Mouse (Mus musculus): Measurements from ENCODE around the gene Pdgfb. TPM values are rescaled to one million over a fixed set of nuclear protein-coding genes. Genes with fewer than 3 reads are reported as not detected.
A peak's percentile ranks its signal among the peaks of the same experiment; 100 is the strongest.

The Pdgfb gene
- total RNA-seq (2021) = 10 to 100 TPM; 31.3 to 32.4 TPM

DNA sequence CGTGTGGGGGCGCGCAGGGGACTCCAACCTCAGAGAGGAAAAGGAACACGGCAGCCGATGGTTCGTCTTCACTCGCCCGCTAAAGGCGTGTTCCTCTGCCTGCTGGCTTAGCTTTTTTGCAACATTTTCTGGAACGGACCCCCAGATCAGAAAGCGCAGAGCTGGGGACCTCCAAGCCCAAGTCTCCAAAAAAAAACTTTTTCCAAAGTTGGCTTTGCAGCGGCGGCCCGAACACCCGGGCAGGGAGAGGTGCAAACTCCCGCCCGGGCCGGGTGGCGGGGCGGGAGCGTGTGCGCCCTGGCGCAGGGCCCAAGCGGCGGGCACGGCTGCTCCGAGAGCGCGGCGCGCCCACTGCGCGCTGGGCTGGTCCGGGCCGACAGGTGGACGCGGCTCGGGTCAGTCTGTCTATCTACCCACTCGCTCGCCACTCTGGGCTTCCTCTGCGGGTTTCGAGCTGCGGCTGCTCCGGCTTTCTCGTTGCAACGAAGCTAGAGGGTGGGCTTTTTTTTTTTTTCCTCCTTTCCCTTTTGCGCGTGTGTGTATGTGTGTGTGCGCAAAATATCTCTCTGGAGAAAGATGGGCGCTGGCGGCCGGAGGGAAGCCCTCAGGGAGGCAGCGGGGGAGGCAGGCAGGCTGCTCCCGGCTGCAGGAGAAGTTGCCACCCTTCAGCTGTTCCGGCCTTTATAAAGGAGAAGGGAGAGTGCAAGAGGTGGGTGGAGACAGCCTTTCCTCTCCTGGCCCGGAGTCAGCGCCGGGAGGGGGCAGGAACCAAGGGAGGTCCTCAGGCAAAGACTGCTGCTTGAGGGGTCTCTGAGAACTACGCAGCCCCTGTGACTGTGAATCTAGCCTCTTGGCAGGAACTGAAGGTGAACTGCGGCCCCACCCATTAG is at the start of gene Pdgfb:
Gene Pdgfb, minus strand, starts transcription at position 657 of the 890 bp plus-strand sequence.
- intact Hi-C loops (cut with DNase I) = loop anchor here (2.0 to 10.0 kb wide), 3 partner anchors 68 to 250 kb away; partner anchors contain the start of genes Cbx6 and Npcd
- peak; percentile 69 to 76 for DNase-seq (ENCODE audit: low spot score in 2 of 2)

DNA sequence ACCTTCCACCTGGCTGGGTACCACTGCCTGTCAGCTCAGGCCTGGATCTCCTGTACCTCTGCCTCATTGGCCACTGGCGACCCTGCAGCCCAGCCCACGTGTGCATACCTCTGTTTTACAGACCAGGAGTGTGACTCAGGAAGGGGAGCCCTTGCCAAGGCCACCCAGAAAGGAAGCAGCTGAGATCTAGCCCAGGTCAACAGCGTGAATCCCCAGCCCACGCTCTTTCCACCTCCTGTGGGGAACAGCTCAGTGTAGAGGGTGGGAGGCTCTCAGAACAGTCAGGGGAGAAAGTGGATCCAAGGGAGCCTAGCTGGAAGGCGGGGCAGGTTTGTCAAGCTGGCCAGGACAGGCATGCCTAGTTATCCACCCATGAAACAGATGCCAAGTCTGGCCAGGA is 48.0 kb upstream of the Pdgfb start:
- DNase-seq (ENCODE audit: low spot score in 2 of 2) = no peak
- intact Hi-C loops (cut with DNase I) = no loop called here

DNA sequence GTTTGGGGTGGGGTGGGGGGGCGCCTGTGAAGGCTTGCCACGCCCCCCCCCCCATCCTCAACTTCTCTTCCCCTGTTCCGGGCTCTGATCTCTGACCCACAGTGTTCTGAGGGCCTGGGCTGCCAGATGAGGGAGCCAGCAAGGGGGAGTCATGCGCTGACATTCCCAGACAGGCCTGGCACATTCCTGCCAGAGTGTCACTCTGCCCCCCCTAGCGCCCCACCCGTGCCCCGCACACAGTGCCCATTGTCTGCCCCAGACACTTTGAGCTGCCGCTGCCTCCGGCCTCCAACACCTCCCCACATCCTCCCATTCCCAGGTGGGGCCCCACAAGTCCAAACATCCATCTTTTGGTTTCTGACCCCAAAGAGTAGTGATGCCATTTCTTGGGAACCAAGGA is 47.6 kb upstream of the Pdgfb start:
- intact Hi-C loops (cut with DNase I) = no loop called here
- DNase-seq (ENCODE audit: low spot score in 2 of 2) = no peak

DNA sequence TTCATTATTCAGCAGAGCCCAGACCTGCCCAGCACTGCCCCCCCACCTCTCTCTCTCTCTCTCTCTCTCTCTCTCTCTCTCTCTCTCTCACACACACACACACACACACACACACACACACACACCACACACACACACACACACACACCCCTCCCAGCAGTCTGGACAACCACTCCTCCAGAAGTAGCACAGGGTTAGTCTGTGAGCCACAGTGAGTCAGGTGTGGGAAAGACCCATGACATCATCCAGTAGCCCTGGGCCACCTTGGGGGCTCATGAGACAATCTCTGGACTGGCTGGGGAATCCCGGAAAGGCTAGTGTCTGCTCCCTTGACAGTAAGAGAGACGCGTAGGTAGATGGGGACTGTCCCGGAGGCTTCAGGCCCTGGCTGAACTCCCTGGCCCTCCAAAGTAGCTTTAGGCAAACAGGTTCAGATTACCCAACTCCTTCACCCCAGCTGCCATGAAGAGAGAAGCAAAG is 46.3 kb upstream of the Pdgfb start:
- intact Hi-C loops (cut with DNase I) = no loop called here
- DNase-seq (ENCODE audit: low spot score in 2 of 2) = no peak

DNA sequence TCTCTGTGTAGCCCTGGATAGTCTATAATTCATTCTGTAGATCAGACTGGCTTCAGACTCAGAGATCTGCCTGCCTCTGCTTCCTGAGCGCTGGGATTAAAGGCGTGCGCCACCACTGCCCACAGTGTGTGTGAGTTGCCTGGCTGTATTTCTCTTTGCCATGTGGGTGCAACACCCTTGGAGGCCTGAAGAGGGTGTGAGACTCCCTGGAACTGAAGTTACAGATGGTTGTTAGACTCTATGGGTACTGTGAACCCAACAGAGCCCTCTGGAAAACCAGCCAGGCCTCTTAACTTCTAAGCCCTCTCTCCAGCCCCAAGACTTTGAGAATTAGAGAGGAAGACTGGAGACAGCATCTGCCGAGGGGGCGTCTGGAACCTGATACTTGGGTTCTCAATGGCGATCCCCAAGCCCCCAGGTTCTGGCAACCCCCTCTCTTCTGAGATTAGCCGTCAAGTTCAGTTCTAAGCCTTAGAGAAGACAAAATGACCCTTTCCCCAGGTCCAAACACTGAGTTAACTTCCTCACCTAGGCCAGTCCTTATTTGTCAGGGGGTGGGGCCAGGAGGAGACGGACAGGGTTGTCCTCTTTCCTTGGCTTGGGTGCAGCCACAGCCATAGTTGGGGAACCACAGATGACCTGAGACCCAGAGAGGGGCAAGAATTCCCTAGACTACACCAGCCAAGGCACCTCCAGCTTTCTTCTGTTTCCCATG is 45.7 kb upstream of the Pdgfb start:
- no peak for DNase-seq (ENCODE audit: low spot score in 2 of 2)
- intact Hi-C loops (cut with DNase I) = no loop called here

DNA sequence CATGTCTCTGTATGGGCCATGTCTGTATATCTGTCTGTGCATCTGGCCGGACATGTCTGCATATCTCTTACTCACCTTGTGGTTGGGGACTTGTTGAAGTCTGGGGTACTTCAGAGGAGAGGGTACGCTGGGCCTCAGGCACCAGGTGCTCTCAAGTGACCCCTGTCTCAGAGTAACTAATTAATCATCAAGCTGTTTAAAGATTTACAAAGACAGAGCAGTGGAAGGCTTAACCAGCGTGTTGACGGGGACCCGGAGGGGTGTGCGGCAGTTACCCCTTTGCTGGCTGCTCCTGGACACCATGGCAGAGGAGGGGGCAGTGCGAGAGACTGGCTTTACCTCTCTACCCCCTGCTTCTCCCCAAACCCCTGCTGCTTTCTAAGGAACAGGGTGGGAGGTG is 44.8 kb upstream of the Pdgfb start:
- DNase-seq (ENCODE audit: low spot score in 2 of 2) = no peak
- intact Hi-C loops (cut with DNase I) = no loop called here

DNA sequence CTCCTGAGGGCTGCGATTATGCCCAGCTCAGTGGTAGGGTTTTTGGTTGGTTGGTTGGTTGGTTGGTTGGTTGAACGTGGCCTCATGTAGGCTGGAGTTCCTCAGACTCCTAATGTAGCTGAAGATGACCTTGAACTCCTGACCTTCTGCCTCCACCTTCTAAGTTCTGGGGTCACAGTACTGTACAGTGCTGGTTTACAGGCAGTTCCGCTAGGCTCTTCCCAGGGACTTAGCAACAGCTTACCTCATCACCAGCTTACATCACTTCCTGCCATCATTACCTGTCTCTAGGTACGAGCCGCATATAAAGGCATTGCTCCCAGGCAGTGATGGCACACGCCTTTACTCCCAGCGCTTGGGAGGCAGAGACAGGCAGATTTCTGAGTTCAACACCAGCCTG is 43.4 kb upstream of the Pdgfb start:
- no peak for DNase-seq (ENCODE audit: low spot score in 2 of 2)
- intact Hi-C loops (cut with DNase I) = no loop called here

DNA sequence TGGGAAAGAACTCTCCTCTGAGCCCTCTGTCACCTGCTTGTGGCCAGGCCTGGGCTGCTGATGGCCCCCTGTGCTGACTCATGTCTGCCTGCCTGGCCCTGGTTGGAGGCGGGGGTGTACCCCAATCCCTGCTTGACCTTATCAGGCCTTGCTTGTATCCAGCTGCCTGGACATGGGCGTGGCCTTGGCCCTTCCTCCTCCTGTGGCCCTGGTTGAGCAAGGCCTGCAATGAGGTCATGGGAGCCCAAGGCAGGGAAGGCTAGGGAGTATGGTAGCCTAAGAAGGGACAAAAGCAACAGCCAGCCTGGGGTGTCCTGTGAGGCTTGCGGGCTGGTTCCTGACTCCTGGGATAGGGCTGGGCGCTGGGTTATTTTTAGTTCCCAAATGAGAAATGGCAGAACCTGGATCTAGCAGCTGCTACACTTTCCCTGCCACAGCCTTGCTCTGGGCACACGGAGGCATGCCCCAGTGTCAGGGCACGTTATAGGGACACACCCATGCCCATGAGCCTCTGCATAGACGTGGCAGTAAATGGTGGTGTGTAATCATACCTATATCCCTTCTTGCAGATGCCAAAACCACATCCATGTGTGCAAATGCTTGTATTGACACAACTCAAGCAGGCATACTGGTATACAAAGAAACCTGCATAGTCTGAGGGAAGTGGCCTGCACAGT is 39.4 kb upstream of the Pdgfb start:
- intact Hi-C loops (cut with DNase I) = no loop called here

DNA sequence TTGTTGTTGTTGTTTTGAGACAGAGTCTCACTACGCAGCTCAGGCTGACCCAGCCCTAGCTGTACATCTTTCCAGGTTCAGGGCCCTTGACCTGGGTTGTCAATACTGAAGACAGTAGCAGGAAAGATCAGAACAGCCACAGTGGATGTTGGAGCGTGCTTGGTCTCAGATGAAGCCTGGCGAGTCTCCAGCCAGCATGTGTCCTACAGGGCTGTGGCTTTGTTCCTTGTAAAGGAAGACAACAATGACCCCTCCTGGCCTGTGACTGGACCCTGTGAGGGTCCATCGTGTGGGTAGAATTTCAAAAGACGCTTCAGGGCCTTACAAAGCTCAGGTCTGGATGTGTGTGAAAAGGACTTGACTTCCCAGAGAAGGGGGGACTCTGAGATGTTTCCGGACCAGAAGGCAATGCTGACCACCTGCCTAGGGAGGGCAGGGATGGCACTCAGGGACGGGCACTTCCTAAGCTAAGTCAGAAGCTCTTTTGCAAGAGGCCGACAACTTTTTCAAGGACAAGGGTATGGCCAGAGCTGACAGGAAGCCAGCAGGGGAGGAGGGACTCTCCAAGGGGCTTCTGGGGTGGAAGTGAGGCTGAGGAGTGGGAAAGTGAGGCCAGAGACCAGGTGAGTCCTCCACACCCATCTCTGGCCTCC is 38.7 kb upstream of the Pdgfb start:
- intact Hi-C loops (cut with DNase I) = no loop called here
- DNase-seq (ENCODE audit: low spot score in 2 of 2) = no peak

More for the DNA sequence above, 39.4 kb upstream of the Pdgfb start:
- DNase-seq (ENCODE audit: low spot score in 2 of 2) = no peak

DNA sequence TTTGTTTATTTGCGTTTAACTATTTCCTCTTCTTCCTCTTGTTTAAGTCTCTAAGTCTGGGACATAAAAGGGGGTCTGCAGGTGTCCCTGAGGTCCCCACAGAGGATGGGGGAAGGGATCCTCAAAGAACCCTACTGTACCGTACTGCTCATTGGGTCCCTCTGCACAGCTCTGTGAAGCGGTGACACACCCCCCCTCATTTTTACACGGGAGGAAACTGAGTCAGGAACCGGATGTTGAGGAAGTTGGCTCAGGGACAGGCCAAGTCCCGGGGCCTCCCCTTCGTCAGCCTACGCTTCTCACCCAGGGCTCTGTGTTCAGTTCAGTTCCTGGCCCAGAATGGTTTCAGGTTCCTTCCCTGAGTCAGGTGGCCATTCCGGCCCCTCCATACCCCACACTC is 37.0 kb upstream of the Pdgfb start:
- intact Hi-C loops (cut with DNase I) = no loop called here
- no peak for DNase-seq (ENCODE audit: low spot score in 2 of 2)

DNA sequence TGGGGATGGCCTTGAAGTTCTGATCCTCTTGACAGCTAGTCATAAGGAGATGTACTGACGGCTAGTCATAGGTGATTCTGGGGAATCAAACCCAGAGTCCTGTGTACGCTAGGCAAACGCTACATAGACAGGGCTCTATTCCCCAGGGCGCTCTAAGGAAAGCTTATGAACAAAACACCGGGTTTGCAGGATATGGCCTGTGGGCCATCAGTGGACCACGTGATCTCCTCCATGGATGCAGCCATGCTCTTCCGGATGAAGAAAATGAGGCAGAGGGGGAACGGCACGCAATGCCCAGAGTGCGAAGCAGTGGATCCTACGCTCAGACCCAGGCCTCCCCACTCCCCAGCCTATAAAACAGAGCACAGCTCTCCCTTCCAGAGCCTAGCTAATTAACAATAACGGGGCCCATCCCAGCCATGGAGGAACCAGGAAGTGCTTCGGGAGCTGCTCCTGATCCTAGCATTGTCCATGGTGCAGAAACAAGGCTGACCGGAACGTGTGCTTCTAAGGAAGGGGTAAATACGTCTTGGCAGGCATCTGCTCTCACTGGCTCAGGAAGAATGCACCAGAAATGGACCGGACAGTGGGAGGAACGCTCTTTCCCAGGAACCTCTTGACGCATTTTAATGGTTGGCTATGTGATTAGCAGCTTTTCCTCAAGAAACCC is 36.5 kb upstream of the Pdgfb start:
- no peak for DNase-seq (ENCODE audit: low spot score in 2 of 2)
- intact Hi-C loops (cut with DNase I) = no loop called here

DNA sequence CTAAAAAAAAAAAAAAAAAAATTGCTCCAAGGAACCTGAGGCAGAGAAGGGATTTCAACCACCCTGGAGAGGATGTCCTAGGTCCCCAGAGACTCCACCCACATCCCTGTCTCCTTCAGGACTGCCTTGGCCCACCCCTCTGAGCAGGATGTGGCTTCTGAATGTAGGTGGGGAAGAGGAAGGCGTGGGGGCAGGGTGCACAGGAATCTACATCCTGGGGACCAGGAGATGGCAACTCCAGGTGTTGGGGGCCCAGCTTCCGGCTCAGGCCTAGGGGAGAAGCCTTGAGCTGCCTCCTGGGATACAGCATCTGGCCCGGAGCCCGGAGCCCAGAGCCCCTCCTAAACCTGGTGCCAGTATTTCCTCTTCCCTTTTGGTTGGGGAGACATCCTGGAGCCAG is 35.3 kb upstream of the Pdgfb start:
- no peak for DNase-seq (ENCODE audit: low spot score in 2 of 2)
- intact Hi-C loops (cut with DNase I) = no loop called here

DNA sequence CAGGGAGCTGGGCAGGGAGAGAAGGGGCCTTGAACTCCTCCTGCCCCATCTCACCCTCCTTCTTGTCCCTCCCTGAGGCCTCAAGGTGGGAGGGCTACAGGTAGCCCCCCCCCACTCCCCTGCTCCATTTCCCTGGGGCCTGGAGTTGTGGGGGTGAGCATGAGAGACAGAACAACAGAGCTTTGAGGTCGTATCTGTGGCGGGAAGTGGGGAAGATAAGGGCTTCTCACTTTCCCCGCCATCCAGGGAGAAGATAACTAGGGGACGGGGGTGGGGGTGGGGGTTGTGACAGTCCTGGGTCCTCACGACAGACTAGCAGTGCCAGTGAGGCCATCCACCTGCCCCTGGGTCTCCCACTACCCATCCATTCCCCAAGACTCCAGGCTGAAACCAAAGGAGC is 33.2 kb upstream of the Pdgfb start:
- no peak for DNase-seq (ENCODE audit: low spot score in 2 of 2)
- intact Hi-C loops (cut with DNase I) = no loop called here

DNA sequence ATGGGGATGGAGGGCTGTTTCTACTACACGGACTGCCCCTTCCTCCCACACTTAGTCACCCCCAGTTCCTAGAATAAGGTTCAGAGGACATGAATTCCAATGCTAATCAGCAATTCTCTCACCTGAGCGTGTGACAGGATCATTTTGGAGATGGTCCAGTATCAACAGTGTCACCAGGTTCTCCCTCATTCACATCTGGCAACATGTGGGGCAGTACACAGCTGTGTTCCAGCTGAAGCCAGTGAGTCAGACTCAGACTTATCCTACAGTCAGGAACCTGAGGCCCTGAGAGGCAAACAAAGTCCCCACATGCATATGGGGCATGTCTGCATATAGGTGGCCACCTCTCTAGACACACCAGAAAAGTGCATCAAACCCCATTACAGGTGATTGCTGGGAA is 32.5 kb upstream of the Pdgfb start:
- no peak for DNase-seq (ENCODE audit: low spot score in 2 of 2)
- intact Hi-C loops (cut with DNase I) = no loop called here

DNA sequence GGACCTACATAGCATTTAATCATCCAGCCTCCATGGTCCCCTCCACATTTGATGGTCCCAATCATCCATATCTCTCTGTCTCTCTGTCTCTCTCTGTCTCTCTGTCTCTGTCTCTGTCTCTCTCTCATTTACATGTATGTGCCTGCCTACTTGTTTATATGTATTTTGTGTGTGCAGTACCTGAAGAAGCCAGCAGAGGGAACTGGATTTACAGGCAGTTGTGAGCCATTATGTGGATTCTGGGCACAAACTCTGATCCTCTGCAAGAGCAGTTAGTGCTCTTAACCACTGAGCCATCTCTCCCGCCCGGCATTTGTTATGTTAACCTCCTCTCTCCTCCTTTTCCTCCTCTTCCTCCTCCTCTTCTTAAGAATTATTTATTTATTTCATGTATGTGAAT is 31.0 kb upstream of the Pdgfb start:
- intact Hi-C loops (cut with DNase I) = no loop called here
- DNase-seq (ENCODE audit: low spot score in 2 of 2) = no peak

DNA sequence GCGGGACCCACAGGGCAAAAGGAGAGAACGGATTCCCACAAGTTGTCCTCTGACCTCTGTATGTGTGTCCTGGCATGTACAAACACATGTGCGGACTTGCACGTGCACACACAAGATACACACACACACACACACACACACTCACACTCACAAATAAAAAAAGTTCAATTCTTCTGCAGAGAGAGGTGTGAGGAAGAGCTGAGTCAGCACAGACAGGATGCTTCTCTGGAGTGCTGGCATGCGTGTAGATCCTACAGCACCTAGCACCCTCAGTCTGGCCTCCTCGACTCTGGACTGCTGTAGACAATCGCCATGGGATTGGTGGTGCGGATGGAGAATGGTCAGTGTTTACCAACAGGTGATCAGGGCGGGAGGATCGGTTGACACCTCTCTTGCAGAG is 29.5 kb upstream of the Pdgfb start:
- no peak for DNase-seq (ENCODE audit: low spot score in 2 of 2)
- intact Hi-C loops (cut with DNase I) = no loop called here

DNA sequence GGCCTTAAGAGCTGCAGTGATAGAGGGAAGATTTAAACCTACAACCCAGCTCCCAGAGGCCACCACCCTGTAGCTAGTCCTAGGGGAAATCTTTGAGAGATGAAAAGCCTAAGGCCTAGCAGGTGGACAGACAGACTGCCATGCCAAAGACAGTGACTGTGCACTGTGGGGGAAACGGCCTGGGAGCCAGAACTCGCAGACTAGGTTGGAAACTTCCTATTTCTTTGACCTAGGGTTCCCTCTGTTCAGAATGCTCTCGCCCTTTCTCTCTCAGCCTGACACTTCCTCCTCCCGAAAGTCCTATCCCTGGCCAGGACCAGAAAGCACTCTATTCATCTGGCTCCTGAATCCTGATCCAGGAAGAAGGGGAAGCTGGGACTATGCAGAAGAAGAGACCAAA is 27.4 kb upstream of the Pdgfb start:
- intact Hi-C loops (cut with DNase I) = no loop called here
- DNase-seq (ENCODE audit: low spot score in 2 of 2) = no peak

DNA sequence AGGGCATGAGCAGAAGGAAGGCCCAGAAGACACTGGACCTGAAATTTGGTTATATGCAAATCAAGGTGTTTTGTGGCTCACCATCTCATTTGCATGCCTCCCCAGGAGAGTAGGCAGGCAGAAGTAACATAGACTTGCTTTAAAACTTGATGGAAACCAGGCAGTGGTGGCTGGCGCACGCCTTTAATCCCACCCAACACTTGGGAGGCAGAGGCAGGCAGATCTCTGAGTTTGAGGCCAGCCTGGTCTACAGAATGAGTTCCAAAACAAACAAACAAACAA is 23.3 kb upstream of the Pdgfb start:
- intact Hi-C loops (cut with DNase I) = no loop called here
- no peak for DNase-seq (ENCODE audit: low spot score in 2 of 2)

DNA sequence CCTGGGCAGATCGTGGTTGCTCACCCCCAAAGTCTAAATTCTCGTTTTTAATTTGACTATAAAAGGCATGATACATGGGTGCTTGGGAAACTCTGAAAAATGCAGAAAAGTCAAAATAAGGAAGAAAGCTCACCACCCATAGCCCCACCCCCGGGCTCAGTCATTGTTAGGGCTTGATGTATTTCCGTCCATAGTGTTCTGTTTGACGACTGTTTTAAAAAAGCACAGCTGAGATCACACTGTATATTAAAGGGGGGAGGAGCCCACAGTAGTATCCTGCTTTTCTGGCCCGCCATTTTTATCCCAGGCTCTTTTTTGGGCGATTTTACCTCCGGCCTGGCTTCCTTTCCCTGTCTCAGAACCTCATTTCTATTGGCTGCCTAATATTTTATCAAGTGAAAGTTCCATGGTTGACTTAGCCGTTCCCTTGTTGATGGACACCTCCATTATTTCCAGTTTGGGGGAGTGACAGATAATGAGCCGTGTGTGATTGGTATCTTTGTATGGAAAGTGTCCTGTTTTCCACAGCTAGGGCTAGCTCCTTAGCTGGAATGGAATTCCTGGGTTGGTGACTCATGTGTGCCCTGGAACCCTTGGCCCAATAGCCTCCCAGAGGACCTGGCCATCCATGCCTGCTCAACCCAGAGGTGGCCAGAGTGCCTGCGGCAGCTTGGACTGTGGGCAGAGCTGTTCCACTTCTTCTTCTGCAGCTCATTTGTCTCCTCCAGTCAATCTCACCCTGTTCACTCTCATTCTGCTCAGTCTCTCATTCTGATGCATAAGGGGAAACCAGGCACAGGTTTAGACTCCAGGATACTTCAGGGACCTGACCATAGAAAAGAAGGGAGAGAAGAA is 22.7 kb upstream of the Pdgfb start:
- intact Hi-C loops (cut with DNase I) = no loop called here
- no peak for DNase-seq (ENCODE audit: low spot score in 2 of 2)
